Mouse (Mus musculus) heart, postnatal 14 days (tissue): ENCODE measurements at regions not wholly inside any gene's neighbourhood (a gene's known extent, or its start where the extent isn't known, plus 50 kb on each side); places are given as distances from the start of the nearest gene placed in this dataset.

Experiments
- DNase-seq, 2 experiments: peaks; one replicate each; pipeline ENCODE4 v3.0.0; 2021 to 2022
- intact Hi-C: fragments of 180-260 bp; cut with DNase I; formaldehyde crosslinking; loops from one replicate; pipeline ENCODE4 v1.15.1; 2025

DNA sequence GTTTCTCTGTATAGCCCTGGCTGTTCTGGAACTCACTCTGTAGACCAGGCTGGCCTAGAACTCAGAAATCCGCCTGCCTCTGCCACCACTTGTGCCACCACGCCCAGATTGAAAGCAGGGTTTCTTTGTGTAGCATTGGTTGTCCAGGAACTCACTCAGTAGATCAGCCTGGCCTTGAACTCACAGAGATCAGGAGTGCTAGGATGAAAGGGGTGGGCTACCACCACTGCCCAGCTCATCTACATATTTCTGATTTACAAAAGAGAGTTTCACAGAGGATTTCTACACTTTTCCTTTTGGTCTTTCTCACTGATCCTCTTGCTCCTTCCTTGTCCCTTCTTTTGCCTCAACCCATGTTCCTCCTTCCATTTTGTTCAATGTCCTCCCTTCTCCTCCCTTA lies 53.1 kb upstream of the Lbx1 start:
- intact Hi-C loops = no loop called here
- no peak for DNase-seq

DNA sequence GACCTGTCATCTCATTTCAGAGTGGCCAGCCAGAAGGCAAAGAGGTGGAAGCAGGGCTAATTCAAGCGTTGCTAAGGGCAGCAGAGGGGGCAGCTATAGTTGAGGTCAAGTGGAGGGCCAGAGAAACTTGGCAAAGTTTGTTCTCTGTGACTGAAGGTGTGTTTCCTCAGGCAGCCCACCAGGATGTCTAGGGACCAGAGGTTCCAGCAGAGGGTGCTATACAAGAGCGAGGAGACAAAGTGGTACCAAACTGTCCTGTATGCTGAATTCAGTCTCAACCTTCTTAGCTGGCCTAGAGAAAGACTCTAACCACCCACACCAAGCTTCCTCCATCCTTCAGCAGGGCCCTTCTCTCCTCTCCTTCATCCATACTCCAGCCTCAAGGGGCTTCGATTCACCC lies 62.2 kb upstream of the Lbx1 start:
- peak in 1 of 2 experiments; percentile 28 for DNase-seq
- intact Hi-C loops = loop anchor here (5.0 kb wide), 1 partner anchor 249 kb away; no protein-coding TSS in a partner anchor

- DNase-seq = no peak
- intact Hi-C loops = loop anchor here (5.0 kb wide), 1 partner anchor 248 kb away; no protein-coding TSS in a partner anchor
These were observed 63.7 kb upstream of the Lbx1 start for GRCm38 (mm10) chr19:45299341-45299740.

- intact Hi-C loops = loop anchor here (5.0 kb wide), 3 partner anchors 68 to 248 kb away; no protein-coding TSS in a partner anchor
- DNase-seq = no peak
These were observed 63.8 kb upstream of the Btrc start for GRCm38 (mm10) chr19:45299768-45300167.

DNA sequence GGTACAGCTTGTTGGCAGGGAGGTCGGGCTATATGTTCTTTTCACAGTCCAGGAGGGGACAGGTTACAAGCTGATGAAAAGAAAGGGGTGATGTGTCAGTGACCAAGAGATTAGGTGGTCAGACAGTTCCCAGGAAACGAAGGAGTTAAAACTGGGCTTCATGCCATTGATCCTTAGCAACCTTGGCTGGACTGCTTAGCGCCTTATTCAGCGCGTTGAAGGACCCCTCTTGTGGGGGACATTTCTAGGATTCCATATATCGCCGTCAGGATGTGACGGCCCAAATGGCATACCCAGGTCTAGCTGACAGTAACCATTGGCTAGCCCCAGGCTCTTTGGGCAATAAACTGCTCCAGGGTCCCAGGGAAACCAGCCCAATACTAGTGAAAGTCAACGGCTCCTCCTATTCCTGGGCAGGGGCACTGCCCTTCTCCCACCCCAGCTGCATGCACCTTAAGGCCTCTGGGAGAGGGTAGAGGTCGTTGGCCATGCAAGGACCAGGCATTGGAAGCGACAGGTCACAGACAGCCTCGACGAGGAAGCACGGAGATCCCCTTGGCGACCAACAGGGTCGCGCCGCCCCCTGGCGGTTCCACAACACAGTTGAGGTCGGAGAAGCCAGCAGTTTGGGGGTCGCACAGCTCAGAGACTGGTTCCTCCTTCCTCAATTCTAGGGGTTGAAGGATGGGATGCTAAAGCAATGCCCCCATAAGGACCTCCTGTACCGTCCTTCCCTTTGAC lies 62.7 kb upstream of the Btrc start:
- intact Hi-C loops = loop anchor here (5.0 kb wide), 2 partner anchors 66 to 79 kb away; no protein-coding TSS in a partner anchor
- peak; percentile 50 to 67 for DNase-seq

DNA sequence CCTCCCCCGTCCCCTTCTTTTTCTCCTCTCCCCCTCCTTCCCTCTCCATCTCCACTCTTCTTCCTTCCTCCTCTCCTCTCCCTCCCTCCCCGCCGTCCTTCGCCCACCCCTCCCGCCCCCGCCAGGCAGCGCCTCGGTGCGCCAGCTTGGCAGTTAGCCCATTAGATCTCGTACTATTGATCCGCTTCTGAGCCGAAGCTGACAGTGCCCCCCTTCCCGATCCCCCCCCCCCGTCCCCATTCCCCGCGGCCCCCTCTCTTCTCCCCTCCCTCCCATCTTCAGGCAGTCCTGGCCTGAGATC lies 62.2 kb upstream of the Btrc start:
- no peak for DNase-seq
- intact Hi-C loops = loop anchor here (5.0 kb wide), 2 partner anchors 66 to 79 kb away; no protein-coding TSS in a partner anchor

- intact Hi-C loops = loop anchor here (5.0 kb wide), 2 partner anchors 65 to 80 kb away; no protein-coding TSS in a partner anchor
- peak; percentile 33 to 34 for DNase-seq
These were observed 61.6 kb upstream of the Btrc start for GRCm38 (mm10) chr19:45301733-45302547.

GRCm38 (mm10) chr19:45302548-45303241 lies 60.8 kb upstream of the Btrc start:
- peak in 1 of 2 experiments; percentile 24 for DNase-seq

GRCm38 (mm10) chr19:45304538-45304937 lies 59.0 kb upstream of the Btrc start:
- DNase-seq = no peak
- intact Hi-C loops = loop anchor here (5.0 kb wide), 2 partner anchors 63 to 82 kb away; no protein-coding TSS in a partner anchor

More at GRCm38 (mm10) chr19:45302548-45303241, 60.8 kb upstream of the Btrc start:
- intact Hi-C loops = loop anchor here (5.0 kb wide), 2 partner anchors 65 to 80 kb away; no protein-coding TSS in a partner anchor

GRCm38 (mm10) chr19:45307299-45308275 lies 55.9 kb upstream of the Btrc start:
- peak in 1 of 2 experiments; percentile 37 for DNase-seq
- intact Hi-C loops = loop anchor here (5.0 kb wide), 2 partner anchors 130 to 235 kb away; no protein-coding TSS in a partner anchor

DNA sequence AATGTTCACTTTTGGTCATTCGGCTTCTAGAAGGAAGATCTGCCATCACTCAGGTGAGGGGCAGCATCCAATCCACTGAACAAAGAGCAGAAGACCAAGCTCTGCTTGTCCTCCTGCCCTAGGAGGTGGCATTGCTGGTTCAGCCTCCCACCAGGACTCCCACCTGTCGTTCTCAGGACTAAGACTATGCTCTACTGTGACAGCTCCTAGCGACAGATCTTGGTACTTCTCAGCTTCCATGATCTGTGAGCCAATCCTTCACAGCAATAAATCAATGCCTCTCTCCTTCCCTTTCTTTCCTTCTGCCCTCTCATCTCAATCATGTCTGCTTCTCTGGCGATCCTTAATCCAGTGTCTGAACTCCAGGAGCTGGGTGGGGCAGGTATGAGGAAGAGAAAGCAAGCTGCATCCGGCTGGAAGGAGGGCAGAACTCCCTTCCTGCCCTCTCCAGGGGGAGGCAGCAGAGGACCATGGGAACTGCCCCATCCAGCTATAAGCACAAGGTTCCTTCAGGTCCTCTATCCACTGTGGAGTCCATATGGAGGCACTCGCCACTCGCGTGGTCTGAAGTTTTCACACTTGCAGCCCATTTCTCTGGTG lies 54.8 kb upstream of the Btrc start:
- intact Hi-C loops = loop anchor here (5.0 kb wide), 2 partner anchors 129 to 234 kb away; no protein-coding TSS in a partner anchor
- peak in 1 of 2 experiments; percentile 50 for DNase-seq

DNA sequence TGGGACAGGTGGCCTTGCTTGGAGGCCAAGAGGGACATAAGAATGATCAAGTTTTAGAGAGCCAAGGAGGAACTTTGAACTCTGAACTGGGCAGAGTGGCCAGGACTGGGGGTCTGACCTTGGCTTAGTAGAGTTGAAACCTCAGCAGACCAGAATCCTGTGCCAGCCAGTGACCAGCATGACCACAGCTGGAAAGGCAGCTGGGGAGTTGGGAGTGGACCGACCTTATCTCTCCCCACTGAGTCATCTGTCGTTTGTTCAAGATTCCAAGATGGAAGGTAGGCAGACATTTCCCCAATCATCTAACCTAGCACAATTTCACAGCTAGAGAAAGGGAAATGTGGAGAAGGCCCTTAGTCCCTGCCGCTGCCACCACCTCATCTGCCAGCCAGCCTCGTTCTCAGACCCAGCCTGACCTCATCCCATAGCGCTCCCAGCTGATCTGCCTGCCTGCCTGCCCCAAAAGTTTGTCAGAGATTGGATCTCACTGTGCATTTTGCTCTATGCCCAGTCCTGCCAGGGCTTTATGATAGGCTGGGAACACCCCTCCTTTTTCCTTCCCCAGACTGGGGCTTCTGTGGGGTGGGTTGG lies 53.1 kb upstream of the Btrc start:
- intact Hi-C loops = no loop called here

DNA sequence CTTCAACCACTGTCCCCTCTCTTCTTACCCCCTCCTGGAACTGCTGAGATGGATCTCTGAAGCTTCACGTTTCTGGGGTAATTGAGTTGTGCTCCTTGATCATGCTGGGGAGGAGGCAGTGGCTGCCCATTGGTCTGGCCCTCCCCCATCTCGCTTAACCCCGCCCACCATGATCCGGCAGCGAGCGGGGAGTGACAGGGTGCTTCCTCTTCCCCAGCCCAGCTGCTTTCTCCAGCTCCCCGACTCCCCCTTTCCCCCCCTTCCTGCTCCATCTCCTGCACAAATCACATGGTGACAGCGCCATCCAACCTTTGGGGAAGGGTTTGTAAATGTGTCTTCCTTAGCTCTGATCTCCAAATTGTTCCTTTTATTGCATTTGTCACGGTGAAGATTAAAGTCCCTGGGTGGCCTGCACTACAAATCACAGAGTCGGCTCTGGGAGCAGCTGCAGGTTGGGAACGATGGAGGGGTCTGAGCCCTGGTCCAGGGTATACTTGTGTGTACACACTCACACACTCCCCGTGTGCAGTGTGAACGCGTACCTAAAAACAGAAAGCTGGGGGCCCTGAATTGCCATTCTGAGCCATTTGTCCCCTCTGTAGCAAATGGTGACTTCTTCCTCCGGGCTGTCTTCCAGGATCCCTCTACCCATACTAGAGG lies 52.5 kb upstream of the Btrc start:
- intact Hi-C loops = no loop called here
- peak; percentile 76 to 82 for DNase-seq

More for the DNA sequence above, 53.1 kb upstream of the Btrc start:
- DNase-seq = no peak

GRCm38 (mm10) chr19:45311831-45312537 lies 51.5 kb upstream of the Btrc start:
- intact Hi-C loops = no loop called here
- DNase-seq = no peak

- DNase-seq = no peak
- intact Hi-C loops = no loop called here
These were observed 50.7 kb upstream of the Btrc start for GRCm38 (mm10) chr19:45312713-45313365.
